Mouse (Mus musculus) retina, adult 2 months (tissue): ENCODE measurements around the gene Egln2.

Source experiments
- DNase-seq: peaks from one replicate; pipeline ENCODE4 v3.0.0-alpha.2; 2012; ENCODE audit warnings: low read depth, low spot score

The Egln2 gene

GRCm38 (mm10) chr7:27132588-27132987 is 34.0 kb downstream of the Egln2 start:
- DNase-seq: peak; percentile 47

DNA sequence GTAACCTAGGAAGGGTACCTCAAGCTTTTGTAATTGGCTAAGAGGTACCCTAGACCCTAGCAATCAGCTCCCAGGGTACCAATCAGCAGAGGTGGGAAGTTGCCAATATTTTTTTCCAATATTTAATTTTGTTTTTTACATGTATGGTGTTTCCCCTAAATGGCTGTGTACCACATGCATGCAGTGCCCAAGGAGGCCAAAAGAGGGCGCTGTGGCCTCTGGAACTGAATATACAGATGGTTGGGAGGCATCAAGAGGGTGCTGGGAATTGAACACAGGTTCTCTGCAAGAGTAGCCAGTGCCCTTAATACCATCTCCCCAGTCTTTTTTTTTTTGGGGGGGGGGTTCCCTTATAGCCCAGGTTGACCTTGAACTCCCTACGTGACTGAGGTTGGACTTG is 35.2 kb downstream of the Egln2 start:
- no peak for DNase-seq

GRCm38 (mm10) chr7:27130521-27131370 is 35.9 kb downstream of the Egln2 start:
- DNase-seq: no peak

GRCm38 (mm10) chr7:27129811-27130210 is 36.8 kb downstream of the Egln2 start:
- DNase-seq: no peak

GRCm38 (mm10) chr7:27128946-27129345 is 37.7 kb downstream of the Egln2 start:
- DNase-seq: no peak

GRCm38 (mm10) chr7:27128162-27128561 is 38.4 kb downstream of the Egln2 start:
- peak; percentile 9 for DNase-seq

- DNase-seq: no peak
Observed at GRCm38 (mm10) chr7:27124969-27125368, 41.6 kb downstream of the Egln2 start.

- DNase-seq: no peak
Observed at GRCm38 (mm10) chr7:27124305-27124832, 42.2 kb downstream of the Egln2 start.

GRCm38 (mm10) chr7:27119676-27120075 is 46.9 kb downstream of the Egln2 start, which contains the start of gene Cyp2f2:
Gene Cyp2f2 (plus strand): TSS chr7:27119909.
- DNase-seq: no peak

- DNase-seq: no peak
Observed at GRCm38 (mm10) chr7:27118033-27118511, 48.5 kb downstream of the Egln2 start.

- no peak for DNase-seq
Observed at GRCm38 (mm10) chr7:27111987-27112386, 54.6 kb downstream of the Egln2 start.

DNA sequence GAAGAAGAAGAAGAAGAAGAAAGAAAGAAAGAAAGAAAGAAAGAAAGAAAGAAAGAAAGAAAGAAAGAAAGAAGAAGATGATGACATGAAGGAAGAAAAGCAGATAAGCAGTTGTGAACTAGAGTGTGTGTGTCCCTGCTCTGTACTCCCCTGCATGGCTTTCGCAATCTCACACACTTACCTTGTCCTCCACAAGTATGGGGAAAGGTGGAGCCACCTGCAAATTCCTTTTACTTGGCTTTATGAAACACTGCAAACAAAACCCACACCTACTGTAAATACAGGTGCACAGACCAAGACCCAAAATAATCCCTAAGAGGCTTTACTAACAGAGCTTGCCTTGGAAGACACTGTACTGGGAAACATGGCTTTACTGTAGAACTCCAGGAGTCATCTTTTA is 55.6 kb downstream of the Egln2 start:
- DNase-seq: no peak

DNA sequence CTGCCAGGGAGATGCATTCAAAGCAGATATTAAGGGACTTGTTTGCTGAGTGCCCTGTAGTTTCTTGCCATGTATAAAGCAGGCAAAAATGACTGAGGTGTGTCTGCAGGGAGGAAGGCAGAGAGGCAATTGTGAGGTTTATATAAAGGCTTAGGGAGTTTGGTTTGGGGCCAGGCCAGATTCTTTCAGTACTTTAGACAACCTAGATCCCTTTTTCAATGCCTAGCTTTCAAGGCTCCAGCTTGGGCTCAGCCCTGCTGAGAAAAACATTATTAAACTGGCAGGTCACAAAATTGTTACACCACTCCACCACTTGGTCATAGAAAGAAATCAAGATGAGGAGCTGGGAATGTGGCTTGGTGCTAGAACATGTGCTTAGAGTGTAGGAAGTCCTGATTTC is 56.3 kb downstream of the Egln2 start:
- DNase-seq: no peak
